Mouse (Mus musculus): ENCODE measurements around the gene Dusp1. TPM values are rescaled to one million over a fixed set of nuclear protein-coding genes. Genes with fewer than 3 reads are reported as not detected.

The Dusp1 gene
- polyA plus RNA-seq, 1 experiment from 2014 or later, result 28.8 TPM

GRCm38 (mm10) chr17:26498626-26499025, 63.3 kb downstream of the Dusp1 start:
- no peaks in the 10 kb centered on the region for H3K9me3 ChIP-seq
- peaks cover 27% of the 10 kb centered on the region for H3K4me1 ChIP-seq
- DNase-seq (ENCODE audit: low spot score), result no peak
- H3K4me3 ChIP-seq, result no peak overlapping the region
- H3K27ac ChIP-seq, result no peak overlapping the region
- H3K27me3 ChIP-seq (ENCODE audit: insufficient read depth, poor library complexity, severe bottlenecking), result no peaks in the 10 kb centered on the region
- H3K36me3 ChIP-seq, result no peaks in the 10 kb centered on the region
- WGBS, result 56% methylated on average over 1 of the region's 1 CpGs

- Histone ChIP-seq H3K36me3 (peaks cover 9% of the 10 kb centered on the region; the same call in 1 of the 2 replicates), H3K27ac (peak overlapping the region; percentile 31; the same call in 1 of the 2 replicates), H3K4me3 (no peak overlapping the region), H3K4me1 (peaks cover 16% of the 10 kb centered on the region; the same call in 1 of the 2 replicates), H3K9me3 (peaks cover 11% of the 10 kb centered on the region), H3K27me3 (ENCODE audit: insufficient read depth, poor library complexity, severe bottlenecking) (no peaks in the 10 kb centered on the region)
- DNase-seq (ENCODE audit: low spot score), result no peak
- WGBS, result 54% methylated on average over 5 of the region's 5 CpGs
Observed at GRCm38 (mm10) chr17:26497416-26497923, 64.5 kb downstream of the Dusp1 start.

- H3K4me1 ChIP-seq, result peaks cover 27% of the 10 kb centered on the region
Observed at GRCm38 (mm10) chr17:26494642-26495468, 67.1 kb downstream of the Dusp1 start.

GRCm38 (mm10) chr17:26492246-26492645, 69.7 kb downstream of the Dusp1 start:
- 92% methylated on average over 3 of the region's 3 CpGs for WGBS
- Histone ChIP-seq H3K4me1 (peaks cover 39% of the 10 kb centered on the region), H3K27me3 (ENCODE audit: insufficient read depth, poor library complexity, severe bottlenecking) (no peaks in the 10 kb centered on the region), H3K36me3 (peaks cover 12% of the 10 kb centered on the region; the same call in 1 of the 2 replicates), H3K4me3 (no peak overlapping the region), H3K9me3 (peaks cover 11% of the 10 kb centered on the region), H3K27ac (0 out of 2 replicates have a peak overlapping the region, but pooled peaks have one; percentile 6)
- no peak for DNase-seq (ENCODE audit: low spot score)

More at GRCm38 (mm10) chr17:26494642-26495468, 67.1 kb downstream of the Dusp1 start:
- H3K9me3 ChIP-seq, result peaks cover 11% of the 10 kb centered on the region
- WGBS, result 80% methylated on average over 4 of the region's 4 CpGs
- H3K36me3 ChIP-seq, result peaks cover 12% of the 10 kb centered on the region; the same call in 1 of the 2 replicates
- H3K27me3 ChIP-seq (ENCODE audit: insufficient read depth, poor library complexity, severe bottlenecking), result no peaks in the 10 kb centered on the region
- H3K27ac ChIP-seq, result no peak overlapping the region
- no peak overlapping the region for H3K4me3 ChIP-seq
- no peak for DNase-seq (ENCODE audit: low spot score)

- H3K4me3 ChIP-seq, result no peak overlapping the region
- H3K27me3 ChIP-seq (ENCODE audit: insufficient read depth, poor library complexity, severe bottlenecking), result no peaks in the 10 kb centered on the region
- DNase-seq (ENCODE audit: low spot score), result no peak
- peaks cover 12% of the 10 kb centered on the region; the same call in 1 of the 2 replicates for H3K36me3 ChIP-seq
- H3K4me1 ChIP-seq, result peaks cover 39% of the 10 kb centered on the region
- H3K27ac ChIP-seq, result peak overlapping the region; percentile 79
- 27% methylated on average over 2 of the region's 2 CpGs for WGBS
- peaks cover 11% of the 10 kb centered on the region for H3K9me3 ChIP-seq
Observed at GRCm38 (mm10) chr17:26490910-26491309, 71.0 kb downstream of the Dusp1 start.

GRCm38 (mm10) chr17:26490072-26490471, 71.9 kb downstream of the Dusp1 start:
- no peak for DNase-seq (ENCODE audit: low spot score)
- Histone ChIP-seq H3K36me3 (peaks cover 12% of the 10 kb centered on the region; the same call in 1 of the 2 replicates), H3K27ac (peak overlapping the region; percentile 79)

GRCm38 (mm10) chr17:26488711-26489403, 73.1 kb downstream of the Dusp1 start:
- no peak for DNase-seq (ENCODE audit: low spot score)
- 63% methylated on average over 8 of the region's 8 CpGs for WGBS
- Histone ChIP-seq H3K4me1 (peaks cover 39% of the 10 kb centered on the region), H3K4me3 (no peak overlapping the region), H3K27ac (peak overlapping the region; percentile 79), H3K36me3 (peaks cover 12% of the 10 kb centered on the region; the same call in 1 of the 2 replicates), H3K9me3 (peaks cover 11% of the 10 kb centered on the region), H3K27me3 (ENCODE audit: insufficient read depth, poor library complexity, severe bottlenecking) (no peaks in the 10 kb centered on the region)

More at GRCm38 (mm10) chr17:26490072-26490471, 71.9 kb downstream of the Dusp1 start:
- no peak overlapping the region for H3K4me3 ChIP-seq
- peaks cover 11% of the 10 kb centered on the region for H3K9me3 ChIP-seq
- WGBS, result 86% methylated on average over 10 of the region's 10 CpGs
- peaks cover 39% of the 10 kb centered on the region for H3K4me1 ChIP-seq
- no peaks in the 10 kb centered on the region for H3K27me3 ChIP-seq (ENCODE audit: insufficient read depth, poor library complexity, severe bottlenecking)

- 92% methylated on average over 4 of the region's 4 CpGs for WGBS
- H3K36me3 ChIP-seq, result peaks cover 5% of the 10 kb centered on the region; the same call in 1 of the 2 replicates
Observed at GRCm38 (mm10) chr17:26487917-26488316, 74.0 kb downstream of the Dusp1 start.

GRCm38 (mm10) chr17:26487266-26487665, 74.7 kb downstream of the Dusp1 start:
- Histone ChIP-seq H3K4me3 (no peak overlapping the region), H3K27me3 (ENCODE audit: insufficient read depth, poor library complexity, severe bottlenecking) (no peaks in the 10 kb centered on the region), H3K27ac (no peak overlapping the region), H3K9me3 (no peaks in the 10 kb centered on the region), H3K36me3 (peaks cover 2% of the 10 kb centered on the region; the same call in 1 of the 2 replicates), H3K4me1 (peaks cover 39% of the 10 kb centered on the region)
- DNase-seq (ENCODE audit: low spot score), result no peak
- WGBS, result 56% methylated on average over 5 of the region's 5 CpGs

More at GRCm38 (mm10) chr17:26487917-26488316, 74.0 kb downstream of the Dusp1 start:
- DNase-seq (ENCODE audit: low spot score), result no peak
- no peak overlapping the region for H3K4me3 ChIP-seq
- no peaks in the 10 kb centered on the region for H3K27me3 ChIP-seq (ENCODE audit: insufficient read depth, poor library complexity, severe bottlenecking)
- H3K9me3 ChIP-seq, result peaks cover 4% of the 10 kb centered on the region
- H3K27ac ChIP-seq, result peak overlapping the region; percentile 79; the same call in 1 of the 2 replicates
- H3K4me1 ChIP-seq, result peaks cover 39% of the 10 kb centered on the region

- no peak for DNase-seq (ENCODE audit: low spot score)
- WGBS, result 83% methylated on average over 14 of the region's 14 CpGs
- H3K4me3 ChIP-seq, result no peak overlapping the region
- no peaks in the 10 kb centered on the region for H3K9me3 ChIP-seq
- H3K27me3 ChIP-seq (ENCODE audit: insufficient read depth, poor library complexity, severe bottlenecking), result no peaks in the 10 kb centered on the region
- H3K4me1 ChIP-seq, result peaks cover 30% of the 10 kb centered on the region
- no peaks in the 10 kb centered on the region for H3K36me3 ChIP-seq
- no peak overlapping the region for H3K27ac ChIP-seq
Observed at GRCm38 (mm10) chr17:26484626-26485421, 77.1 kb downstream of the Dusp1 start.

- Histone ChIP-seq H3K4me3 (no peak overlapping the region), H3K4me1 (peaks cover 43% of the 10 kb centered on the region), H3K9me3 (no peaks in the 10 kb centered on the region), H3K36me3 (no peaks in the 10 kb centered on the region), H3K27me3 (ENCODE audit: insufficient read depth, poor library complexity, severe bottlenecking) (no peaks in the 10 kb centered on the region), H3K27ac (peak overlapping the region; percentile 43; the same call in 1 of the 2 replicates)
- no peak for DNase-seq (ENCODE audit: low spot score)
- 79% methylated on average over 4 of the region's 4 CpGs for WGBS
Observed at GRCm38 (mm10) chr17:26480956-26481355, 81.0 kb downstream of the Dusp1 start.

GRCm38 (mm10) chr17:26479619-26480018, 82.3 kb downstream of the Dusp1 start:
- no peaks in the 10 kb centered on the region for H3K9me3 ChIP-seq
- DNase-seq (ENCODE audit: low spot score), result no peak
- 84% methylated on average over 6 of the region's 6 CpGs for WGBS
- H3K4me3 ChIP-seq, result no peak overlapping the region
- peaks cover 43% of the 10 kb centered on the region for H3K4me1 ChIP-seq
- H3K36me3 ChIP-seq, result no peaks in the 10 kb centered on the region
- no peak overlapping the region for H3K27ac ChIP-seq
- no peaks in the 10 kb centered on the region for H3K27me3 ChIP-seq (ENCODE audit: insufficient read depth, poor library complexity, severe bottlenecking)
